Mouse (Mus musculus) hindbrain, embryonic 14.5 days (tissue): Measurements from ENCODE around the gene Ptafr. TPM values are rescaled to one million over a fixed set of nuclear protein-coding genes. Genes with fewer than 3 reads are reported as not detected.

Source experiments
- ATAC-seq: fragments of 200-750 bp; cut with Nextera tagmentation; 2 replicates; pipeline ENCODE4 v1.8.0; 2017; ENCODE audit warnings: moderate number of reproducible peaks, mild to moderate bottlenecking, moderate TSS enrichment, moderate library complexity; ENCODE audit not compliant: low FRiP score
- DNase-seq: peaks from one replicate; pipeline ENCODE4 v3.0.0-alpha.2; 2015; ENCODE audit warnings: low spot score
- H3K27ac ChIP-seq: fragments of 300-500 bp; sonication (generic); 2 replicates; pipeline ENCODE4 v1.5.1; 2014; ENCODE audit warnings: mild to moderate bottlenecking, moderate library complexity
- H3K27me3 ChIP-seq: fragments of 300-500 bp; sonication (generic); 2 replicates; pipeline ENCODE4 v1.6.1; 2014; ENCODE audit warnings: mild to moderate bottlenecking, low read length, mixed read lengths; ENCODE audit not compliant: control insufficient read depth, insufficient read depth
- H3K36me3 ChIP-seq: fragments of 300-500 bp; sonication (generic); replicated peaks from 2 replicates; pipeline ENCODE4 v1.6.1; 2014; ENCODE audit not compliant: control insufficient read depth, insufficient read depth
- H3K4me1 ChIP-seq: fragments of 300-500 bp; sonication (generic); replicated peaks from 2 replicates; pipeline ENCODE4 v1.6.1; 2014; ENCODE audit warnings: antibody characterized with exemption, low read length, mixed read lengths; ENCODE audit not compliant: control insufficient read depth, insufficient read depth
- H3K4me2 ChIP-seq: fragments of 300-500 bp; sonication (generic); replicated peaks from 2 replicates; pipeline ENCODE4 v1.6.1; 2014; ENCODE audit warnings: mild to moderate bottlenecking, moderate library complexity
- H3K4me3 ChIP-seq: fragments of 300-500 bp; sonication (generic); replicated peaks from 2 replicates; pipeline ENCODE4 v1.5.1; 2014; ENCODE audit warnings: mild to moderate bottlenecking, low read length
- H3K9ac ChIP-seq: fragments of 300-500 bp; sonication (generic); 2 replicates; pipeline ENCODE4 v1.6.1; 2014
- H3K9me3 ChIP-seq: fragments of 300-500 bp; sonication (generic); 2 replicates; pipeline ENCODE4 v1.6.1; 2016; ENCODE audit warnings: low read length; ENCODE audit not compliant: control insufficient read depth
- WGBS: fragments of 180-500 bp; shearing (Covaris S2); extraction: QIAGEN DNeasy Blood & Tissue Kit; methylation state at CpG from one replicate; pipeline ENCODE4 v1.1.7; 2014; 5-methylcytosine and 5-hydroxymethylcytosine counted together
- polyA plus RNA-seq: library from polyadenylated mRNA; unstranded; fragments of >200 nt; fragmentation: Nextera tagmentation; extraction: Ambion mirVana; gene quantifications from 2 replicates; pipeline ENCODE4 v1.2.1, GENCODE M21; 2014

Gene Ptafr
- polyA plus RNA-seq, 1 experiment from 2014 or later: 0.67 TPM

DNA sequence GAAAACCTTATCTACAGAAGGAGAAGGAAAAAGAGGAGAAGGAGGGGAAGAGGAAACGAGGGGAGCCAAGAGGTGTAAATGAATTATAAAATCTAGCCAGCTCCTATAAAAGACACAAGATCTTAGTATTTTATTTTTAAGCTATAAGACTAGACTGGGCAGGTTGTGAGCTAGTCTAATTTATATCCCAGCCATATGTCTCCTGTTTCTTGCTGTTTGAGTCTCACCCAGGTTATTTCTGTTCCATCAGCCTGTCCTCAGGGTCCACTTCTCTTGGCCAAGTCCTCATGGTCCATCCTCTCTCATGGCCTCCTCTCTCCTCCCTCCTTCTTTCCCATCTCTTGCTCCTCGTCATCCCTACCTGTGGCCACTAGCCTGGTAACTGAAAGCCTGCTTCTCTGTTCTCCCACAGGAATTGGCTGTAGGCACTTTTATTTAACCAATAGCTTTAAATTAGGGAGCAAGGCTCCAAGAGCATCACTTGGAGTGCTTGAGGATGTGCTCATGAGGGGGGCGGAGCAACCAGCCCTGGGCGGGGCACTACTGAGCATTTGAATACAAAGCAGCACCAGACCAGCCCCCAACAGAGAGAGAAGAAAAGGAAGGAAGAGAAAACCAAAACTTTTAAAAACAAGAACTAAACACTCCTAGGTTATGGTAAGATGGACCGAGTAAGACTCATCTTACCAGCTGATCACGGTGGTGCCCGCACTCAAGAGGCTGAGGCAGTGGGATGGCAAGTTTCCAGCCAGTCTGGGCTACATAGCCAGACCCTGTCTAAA lies 57.6 kb downstream of the Ptafr start:
- H3K9me3 ChIP-seq: no peaks in the 10 kb centered on the region
- WGBS: 72% methylated on average over 7 of the region's 7 CpGs
- no peak for DNase-seq
- H3K27me3 ChIP-seq: no peaks in the 10 kb centered on the region
- no peaks in the 10 kb centered on the region for H3K36me3 ChIP-seq
- H3K4me3 ChIP-seq: no peak overlapping the region
- no peak overlapping the region for H3K9ac ChIP-seq
- H3K27ac ChIP-seq: no peak overlapping the region
- no peak for ATAC-seq
- no peak overlapping the region for H3K4me2 ChIP-seq
- no peaks in the 10 kb centered on the region for H3K4me1 ChIP-seq

DNA sequence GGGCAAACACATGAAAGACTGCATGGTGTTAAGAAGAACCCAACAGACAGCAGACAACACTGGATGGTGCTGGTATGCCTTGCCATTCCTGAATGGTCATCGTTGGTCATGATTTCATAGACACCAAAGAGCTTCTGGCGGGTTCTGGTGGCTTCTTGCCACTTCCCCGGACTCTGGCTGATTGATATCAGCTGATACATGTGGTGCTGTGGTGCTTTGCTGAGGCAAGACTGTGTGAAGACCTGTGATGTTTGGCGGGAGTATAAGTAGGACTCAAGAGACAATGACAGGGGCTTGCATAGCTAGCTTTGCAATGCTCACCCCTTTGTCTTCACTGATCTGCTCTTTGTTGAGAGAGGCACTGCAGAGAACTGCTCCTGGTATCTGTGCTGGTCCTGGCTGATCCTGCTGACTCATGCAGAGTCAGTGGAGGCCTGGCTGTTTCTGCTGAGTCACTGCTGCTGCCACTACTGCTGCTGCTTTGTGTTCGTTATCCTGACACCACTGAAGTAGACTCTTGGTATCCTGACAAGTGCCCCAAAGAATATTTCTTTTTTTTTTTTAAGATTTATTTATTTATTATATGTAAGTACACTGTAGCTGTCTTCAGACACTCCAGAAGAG lies 60.3 kb downstream of the Ptafr start:
- H3K4me3 ChIP-seq: no peak overlapping the region
- WGBS: 81% methylated on average over 5 of the region's 5 CpGs

DNA sequence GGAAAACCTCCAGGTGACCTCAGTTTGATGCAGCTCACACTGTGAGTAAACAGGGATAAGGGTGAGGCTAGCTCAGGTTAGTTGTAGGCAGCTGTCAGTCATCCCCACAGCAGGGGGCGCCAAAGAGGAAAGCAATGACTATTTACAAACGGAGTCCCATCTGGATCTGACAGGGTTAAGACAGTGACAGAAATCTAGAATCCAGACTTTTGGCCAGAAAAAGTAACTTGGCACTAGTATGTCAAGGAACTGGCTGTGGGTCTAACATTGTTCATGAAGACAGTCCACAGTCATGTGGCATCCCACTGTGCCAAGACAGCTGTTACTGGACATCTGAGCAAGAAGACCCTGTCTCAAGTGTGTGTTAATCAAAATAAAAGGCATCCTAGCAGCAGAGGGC lies 65.0 kb downstream of the Ptafr start:
- WGBS: 22% methylated on average over 2 of the region's 2 CpGs
- DNase-seq: no peak
- Histone ChIP-seq H3K9me3 (no peaks in the 10 kb centered on the region), H3K27ac (no peak overlapping the region), H3K4me1 (no peaks in the 10 kb centered on the region), H3K27me3 (no peaks in the 10 kb centered on the region), H3K36me3 (no peaks in the 10 kb centered on the region), H3K4me3 (no peak overlapping the region), H3K4me2 (no peak overlapping the region), H3K9ac (no peak overlapping the region)
- ATAC-seq: no peak

More for the DNA sequence above, 60.3 kb downstream of the Ptafr start:
- no peaks in the 10 kb centered on the region for H3K27me3 ChIP-seq
- no peaks in the 10 kb centered on the region for H3K36me3 ChIP-seq
- no peaks in the 10 kb centered on the region for H3K4me1 ChIP-seq
- H3K9me3 ChIP-seq: no peaks in the 10 kb centered on the region
- DNase-seq (no peak), ATAC-seq (no peak)
- H3K27ac ChIP-seq: no peak overlapping the region
- H3K9ac ChIP-seq: no peak overlapping the region
- no peak overlapping the region for H3K4me2 ChIP-seq

Other genes starting within 250 kb of the Ptafr start
- gene Trnau1ap, start 234.5 kb upstream of the Ptafr start, polyA plus RNA-seq: 66.8 and 73.1 TPM in 2 replicates
- gene Rcc1, start 210.5 kb upstream of the Ptafr start, polyA plus RNA-seq: 20.0 and 22.4 TPM in 2 replicates
- gene Phactr4, start 141.6 kb upstream of the Ptafr start, polyA plus RNA-seq: 8.1 and 9.2 TPM in 2 replicates
- gene Med18, start 100.1 kb upstream of the Ptafr start, polyA plus RNA-seq: 8.5 and 10.7 TPM in 2 replicates
- gene Sesn2, start 53.6 kb upstream of the Ptafr start, polyA plus RNA-seq: 6.7 and 7.1 TPM in 2 replicates
- gene Atpif1, start 30.4 kb upstream of the Ptafr start, polyA plus RNA-seq: 1,422 and 1,589 TPM in 2 replicates
- 126 and 136 TPM in 2 replicates for gene Dnajc8, start 28.5 kb upstream of the Ptafr start, polyA plus RNA-seq
- gene Eya3, start 74.9 kb downstream of the Ptafr start, polyA plus RNA-seq: 10.5 and 11.4 TPM in 2 replicates
- 7.4 and 8.8 TPM in 2 replicates for gene Xkr8, start 168.5 kb downstream of the Ptafr start, polyA plus RNA-seq
- gene Smpdl3b, start 193.2 kb downstream of the Ptafr start, polyA plus RNA-seq: 0.68 and 0.99 TPM in 2 replicates
- gene Rpa2, start 204.3 kb downstream of the Ptafr start, polyA plus RNA-seq: 37.0 and 46.7 TPM in 2 replicates
- 0.61 and 0.71 TPM in 2 replicates for gene Themis2, start 232.3 kb downstream of the Ptafr start, polyA plus RNA-seq